Mouse (Mus musculus): ENCODE measurements around the gene Rundc1.
"Not testable (repeated sequence)": the region's sequence is repeated elsewhere in the genome, so short reads cannot be mapped to it uniquely, and the experiment has no call there.

Rundc1 gene

DNA sequence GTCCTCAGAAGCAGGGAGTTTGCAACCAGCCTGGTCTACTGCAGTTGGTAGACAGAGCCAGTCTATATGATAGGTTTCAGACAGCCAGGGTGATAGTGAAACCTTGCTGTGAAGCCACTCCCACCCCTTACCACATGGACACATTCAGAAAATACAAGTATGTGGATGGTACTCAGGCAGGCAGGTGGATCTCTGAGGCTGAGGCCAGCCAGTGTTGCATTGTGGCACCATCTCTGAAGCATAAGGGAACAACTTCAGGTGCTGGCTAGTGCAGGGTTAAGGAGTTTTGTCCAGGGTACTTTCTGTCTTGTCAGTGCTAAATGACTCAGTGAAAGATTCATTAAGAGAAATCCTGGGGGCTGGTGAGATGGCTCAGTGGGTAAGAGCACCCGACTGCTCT lies 21.4 kb downstream of the Rundc1 start:
- no peak for DNase-seq (ENCODE audit: low spot score)

DNA sequence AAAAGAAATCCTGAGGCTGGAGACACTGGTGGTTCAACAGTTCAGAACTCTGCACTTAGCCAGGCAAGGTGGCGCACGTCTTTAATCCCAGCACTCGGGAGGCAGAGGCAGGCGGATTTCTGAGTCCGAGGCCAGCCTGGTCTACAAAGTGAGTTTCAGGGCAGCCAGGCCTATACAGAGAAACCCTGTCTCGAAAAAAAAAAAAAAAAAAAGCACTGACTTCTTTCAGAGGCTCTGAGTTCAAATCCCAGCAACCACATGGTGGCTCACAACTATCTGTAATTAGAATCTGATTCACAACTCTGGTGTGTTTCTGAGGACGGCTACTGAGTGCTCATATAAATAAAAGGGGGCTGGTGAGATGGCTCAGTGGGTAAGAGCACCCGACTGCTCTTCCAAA lies 22.0 kb downstream of the Rundc1 start:
- not testable (repeated sequence) for DNase-seq (ENCODE audit: low spot score)

DNA sequence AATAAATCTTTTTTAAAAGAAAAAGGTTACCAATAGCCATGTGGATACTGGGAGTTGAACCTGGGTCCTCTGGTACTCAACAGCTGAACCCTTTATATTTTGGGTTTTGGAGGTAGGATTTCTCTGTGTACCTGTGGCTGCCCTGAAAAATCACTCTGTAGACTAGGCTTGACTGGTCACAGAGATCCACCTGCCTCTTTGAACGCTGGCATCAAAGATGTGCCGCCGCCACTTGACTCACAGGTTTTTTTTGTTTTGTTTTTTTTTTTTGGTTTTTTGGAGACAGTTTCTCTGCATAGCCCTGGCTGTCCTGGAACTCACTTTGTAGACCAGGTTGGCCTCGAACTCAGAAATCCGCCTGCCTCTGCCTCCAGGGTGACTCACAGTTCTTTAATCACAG lies 22.9 kb downstream of the Rundc1 start:
- DNase-seq (ENCODE audit: low spot score): no peak

DNA sequence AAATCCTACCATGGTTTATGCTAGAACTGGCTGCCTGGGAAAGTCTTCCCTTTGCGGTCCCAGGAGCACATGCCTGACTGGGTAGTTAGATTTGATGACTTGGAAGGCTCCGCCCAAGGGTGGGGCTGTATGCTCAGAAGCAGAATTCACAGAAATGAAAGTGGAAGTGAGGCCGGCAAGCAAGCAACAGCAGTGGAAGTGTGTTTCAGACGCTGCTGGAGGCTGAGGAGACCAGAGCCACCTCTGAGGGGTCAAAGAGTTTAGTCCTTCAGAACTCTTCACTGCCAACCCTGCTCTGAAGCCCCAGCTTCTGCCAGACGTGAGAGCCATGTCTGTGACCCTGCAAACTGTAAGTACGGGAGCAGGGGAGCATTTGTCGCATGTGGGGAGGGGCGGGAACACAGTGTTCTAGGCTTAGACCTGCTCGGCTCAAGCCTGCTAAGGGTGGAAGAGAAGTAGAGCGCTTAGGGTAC lies 23.4 kb downstream of the Rundc1 start, which contains the start of gene Ifi35:
Gene Ifi35 (plus strand): TSS at position 134 of the 473 bp plus-strand sequence.
- no peak for DNase-seq (ENCODE audit: low spot score)

DNA sequence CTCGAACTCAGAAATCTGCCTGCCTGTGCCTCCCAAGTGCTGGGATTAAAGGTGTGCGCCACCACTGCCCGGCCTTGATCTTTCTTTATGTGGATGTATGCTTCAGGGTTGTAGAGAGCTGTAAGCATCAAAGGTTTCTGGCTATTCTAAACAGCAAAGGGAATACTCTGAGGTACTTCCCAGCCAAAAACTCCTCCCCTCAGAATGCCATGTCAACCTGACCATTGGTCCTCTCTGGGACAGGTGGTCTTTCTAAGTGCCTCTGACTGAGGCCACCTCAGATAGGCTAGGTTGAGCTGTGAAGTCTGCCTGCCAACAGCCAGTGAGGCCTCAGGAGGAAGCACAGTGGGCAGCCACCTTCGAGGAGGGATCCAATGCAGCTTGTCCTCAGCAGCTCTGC lies 24.0 kb downstream of the Rundc1 start:
- DNase-seq (ENCODE audit: low spot score): no peak

DNA sequence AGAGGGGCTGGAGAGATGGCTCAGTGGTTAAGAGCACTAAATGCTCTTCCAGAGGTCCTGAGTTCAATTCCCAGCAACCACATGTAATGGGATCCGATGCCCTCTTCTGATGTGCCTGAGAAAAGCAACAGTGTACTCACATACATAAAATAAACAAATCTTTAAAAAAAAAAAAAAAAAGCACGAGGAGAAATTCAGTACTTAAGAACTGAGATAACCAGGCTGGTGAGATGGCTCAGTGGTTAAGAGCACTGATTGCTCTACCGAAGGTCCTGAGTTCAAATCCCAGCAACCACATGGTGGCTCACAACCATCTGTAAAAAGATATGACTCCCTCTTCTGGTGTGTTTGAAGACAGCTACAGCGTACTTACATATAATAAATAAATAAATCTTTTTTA lies 24.7 kb downstream of the Rundc1 start:
- not testable (repeated sequence) for DNase-seq (ENCODE audit: low spot score)

DNA sequence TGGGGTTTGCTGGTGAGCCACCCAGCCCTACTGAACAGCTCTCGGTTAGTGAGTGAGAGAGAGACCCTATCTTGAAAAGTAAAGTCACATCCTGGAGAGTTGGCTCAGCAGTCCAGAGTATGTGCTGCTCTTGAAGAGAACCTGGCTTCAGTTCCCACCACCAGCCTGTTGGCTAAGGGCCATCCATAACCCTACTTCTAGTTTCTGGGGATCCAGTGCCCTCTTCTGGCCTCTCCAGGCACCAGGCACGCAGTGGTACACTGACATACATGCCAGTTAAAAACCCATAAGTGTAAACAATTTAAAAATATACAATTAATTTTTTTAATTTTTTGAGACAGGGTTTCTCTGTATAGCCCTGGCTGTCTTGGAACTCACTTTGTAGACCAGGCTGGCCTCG lies 25.5 kb downstream of the Rundc1 start:
- no peak for DNase-seq (ENCODE audit: low spot score)

DNA sequence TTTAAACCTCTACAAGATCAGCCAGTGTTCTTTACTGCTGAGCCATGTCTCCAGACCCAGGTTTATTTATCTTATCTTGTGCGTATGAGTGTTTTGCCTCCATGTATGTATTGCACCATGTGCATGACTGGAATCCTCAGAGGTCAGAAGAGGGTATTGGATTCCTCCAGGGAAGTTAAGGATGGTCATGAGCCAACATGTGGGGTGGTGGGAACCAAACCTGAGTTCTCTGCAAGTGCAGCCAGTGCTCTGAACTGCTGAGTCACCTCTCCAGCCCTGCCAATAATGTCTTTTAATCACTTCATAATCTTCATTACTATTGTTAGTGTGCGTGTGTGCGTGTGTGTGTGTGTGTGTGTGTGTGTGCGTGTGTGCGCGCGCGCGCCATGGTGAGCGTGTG lies 26.7 kb downstream of the Rundc1 start:
- DNase-seq (ENCODE audit: low spot score): no peak

DNA sequence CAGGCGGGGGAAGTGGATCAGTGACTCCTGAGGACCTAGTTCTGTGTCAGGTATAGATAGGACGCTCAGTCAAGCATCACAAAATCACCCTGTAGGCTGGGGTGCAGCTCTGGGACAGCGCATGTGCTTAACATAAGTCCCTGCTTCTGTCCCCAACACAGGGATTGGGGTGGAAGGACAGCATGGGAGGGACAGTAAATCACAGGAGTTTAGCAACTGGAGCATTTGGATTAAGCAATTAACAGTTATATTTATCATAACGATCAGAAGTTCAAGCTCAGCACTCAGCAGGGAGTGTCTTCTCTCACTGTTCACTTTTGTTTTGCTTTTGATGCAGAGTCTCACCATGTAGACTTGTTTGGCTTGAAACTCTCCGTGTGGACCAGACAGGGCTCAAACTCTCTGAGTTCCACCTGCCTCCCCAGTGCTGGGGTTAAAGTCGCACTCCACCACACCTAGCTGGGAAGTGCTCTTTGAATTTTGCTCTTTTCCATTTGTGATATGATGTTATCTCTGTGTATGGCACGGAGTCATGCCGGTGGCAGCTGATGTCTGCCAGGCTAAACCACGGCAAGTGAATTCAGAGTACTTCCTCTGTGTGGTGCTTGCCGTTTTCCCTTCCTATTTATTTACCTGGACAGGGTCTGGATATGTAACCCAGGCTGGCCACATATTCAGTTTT lies 27.3 kb downstream of the Rundc1 start:
- no peak for DNase-seq (ENCODE audit: low spot score)

DNA sequence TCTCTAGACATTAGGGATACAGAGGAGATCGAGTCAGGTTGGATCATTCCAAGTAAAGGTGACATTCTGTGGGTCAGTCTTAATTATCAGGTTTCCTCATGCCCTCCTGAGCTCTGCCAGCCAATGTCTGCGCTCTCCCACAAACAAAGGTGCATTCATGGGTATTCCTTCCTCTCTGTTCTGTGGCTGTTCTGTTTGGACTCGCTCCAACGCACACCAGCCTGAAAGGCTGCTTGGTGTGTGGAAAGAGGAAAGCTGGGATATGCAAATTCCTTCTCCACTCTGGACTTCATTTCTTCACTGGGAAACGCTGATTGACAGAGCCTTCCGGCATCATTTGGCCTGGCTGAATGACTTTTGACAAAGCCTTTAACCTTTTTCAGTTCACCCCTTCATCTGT lies 29.8 kb downstream of the Rundc1 start:
- no peak for DNase-seq (ENCODE audit: low spot score)

DNA sequence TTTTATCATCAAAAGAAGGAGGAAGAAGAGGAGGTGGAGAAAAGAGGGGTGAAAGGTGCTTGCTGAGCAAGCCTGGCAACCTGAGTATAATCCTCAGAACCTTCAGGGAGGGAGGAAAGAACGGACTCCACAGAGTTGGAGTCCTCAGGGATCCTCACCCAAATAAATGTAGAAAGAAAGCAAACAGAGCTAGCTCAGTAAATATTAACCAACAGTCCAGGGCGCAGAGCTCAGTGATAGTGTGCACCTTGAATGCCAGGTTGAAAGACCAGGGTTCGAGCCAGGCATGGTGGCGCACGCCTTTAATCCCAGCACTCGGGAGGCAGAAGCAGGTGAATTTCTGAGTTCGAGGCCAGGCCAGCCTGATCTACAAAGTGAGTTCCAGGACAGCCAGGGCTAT lies 30.7 kb downstream of the Rundc1 start:
- no peak for DNase-seq (ENCODE audit: low spot score)

DNA sequence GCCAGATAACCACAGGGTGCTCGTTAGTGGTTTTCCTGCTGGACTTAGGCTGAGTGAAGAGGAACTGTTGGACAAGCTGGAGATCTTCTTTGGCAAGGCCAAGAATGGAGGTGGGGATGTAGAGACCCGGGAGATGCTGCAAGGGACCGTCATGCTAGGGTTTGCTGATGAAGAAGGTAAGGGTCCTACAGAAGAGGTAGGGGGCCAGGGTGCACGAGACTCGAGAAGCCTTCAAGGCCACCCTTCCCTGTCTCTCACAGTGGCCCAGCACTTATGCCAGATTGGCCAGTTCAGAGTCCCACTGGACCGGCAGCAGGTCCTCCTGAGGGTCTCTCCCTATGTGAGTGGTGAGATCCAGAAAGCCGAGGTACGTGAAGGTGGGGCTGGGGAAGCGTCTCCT lies 32.7 kb downstream of the Rundc1 start:
- no peak for DNase-seq (ENCODE audit: low spot score)

DNA sequence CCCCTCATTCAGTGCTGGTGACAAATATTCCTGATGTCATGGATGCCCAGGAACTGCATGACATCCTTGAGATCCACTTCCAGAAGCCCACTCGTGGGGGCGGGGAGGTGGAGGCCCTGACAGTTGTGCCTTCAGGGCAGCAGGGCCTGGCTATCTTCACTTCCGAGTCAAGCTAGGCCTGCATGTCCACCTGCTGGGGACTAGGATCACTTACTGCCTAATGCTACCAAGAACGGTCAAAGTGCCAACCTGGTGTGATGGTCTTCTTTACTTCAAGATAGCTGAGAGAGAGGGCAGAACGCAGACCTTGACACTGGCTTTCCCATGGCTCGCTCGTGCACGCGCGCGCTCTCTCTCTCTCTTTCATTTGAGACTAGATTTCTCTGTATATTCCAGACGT lies 33.3 kb downstream of the Rundc1 start:
- no peak for DNase-seq (ENCODE audit: low spot score)

DNA sequence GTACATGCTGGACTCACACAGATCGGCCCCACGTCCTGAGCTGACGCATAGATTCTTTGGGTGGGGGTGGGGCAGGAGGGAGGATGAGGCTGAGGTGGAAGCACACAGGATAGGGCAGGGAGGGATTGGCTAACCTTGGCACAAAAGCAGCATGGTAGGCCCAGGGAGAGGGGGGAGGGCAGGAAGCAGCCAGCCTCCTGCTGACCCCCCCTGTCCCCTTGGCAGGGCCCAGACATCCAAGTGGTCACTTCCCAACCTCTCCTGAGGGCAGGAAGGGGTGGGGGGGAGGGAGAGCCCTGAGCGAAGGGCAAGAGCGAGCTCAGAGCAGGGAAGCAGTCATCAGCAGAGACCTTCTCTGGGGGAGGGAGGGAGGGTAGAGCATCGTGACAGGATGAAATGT lies 34.8 kb downstream of the Rundc1 start:
- DNase-seq (ENCODE audit: low spot score): no peak

DNA sequence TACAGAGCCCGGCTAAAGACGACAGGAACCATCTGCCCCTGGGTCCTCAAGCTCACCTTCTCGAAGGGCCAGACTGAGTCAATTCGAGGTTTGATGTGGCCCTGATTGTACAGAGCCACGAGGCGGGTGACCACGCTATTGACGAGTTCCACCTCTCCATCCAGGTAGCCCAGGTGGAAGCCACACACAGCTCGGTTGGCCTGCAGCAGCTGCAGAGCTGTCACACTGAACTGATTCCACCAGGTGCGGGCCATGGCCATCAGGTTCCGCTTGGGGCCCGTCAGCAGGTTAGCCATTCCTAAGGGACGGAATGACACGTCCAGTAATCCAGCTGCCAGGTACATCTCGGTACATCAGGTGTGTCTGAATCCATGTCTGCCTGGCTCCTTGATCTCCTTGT lies 35.4 kb downstream of the Rundc1 start:
- no peak for DNase-seq (ENCODE audit: low spot score)

DNA sequence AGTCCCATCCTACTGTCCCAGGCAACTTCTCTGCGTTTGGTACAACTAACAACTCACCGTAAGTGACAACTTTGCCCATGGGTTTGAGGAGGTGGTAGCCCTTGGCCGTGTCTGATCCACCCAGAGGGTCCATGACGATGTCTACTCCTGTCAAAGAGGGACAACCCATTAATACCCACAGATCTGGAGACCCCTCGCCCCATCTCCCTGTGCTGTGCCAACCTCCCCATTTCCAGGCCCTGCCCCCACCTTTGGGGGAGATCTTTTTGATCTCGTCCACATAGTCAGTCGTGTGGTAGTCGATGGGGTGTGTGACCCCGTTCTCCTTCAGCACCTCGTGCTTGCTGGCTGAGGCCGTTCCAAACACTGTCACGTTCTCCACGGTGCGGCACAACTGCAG lies 37.3 kb downstream of the Rundc1 start:
- no peak for DNase-seq (ENCODE audit: low spot score)

DNA sequence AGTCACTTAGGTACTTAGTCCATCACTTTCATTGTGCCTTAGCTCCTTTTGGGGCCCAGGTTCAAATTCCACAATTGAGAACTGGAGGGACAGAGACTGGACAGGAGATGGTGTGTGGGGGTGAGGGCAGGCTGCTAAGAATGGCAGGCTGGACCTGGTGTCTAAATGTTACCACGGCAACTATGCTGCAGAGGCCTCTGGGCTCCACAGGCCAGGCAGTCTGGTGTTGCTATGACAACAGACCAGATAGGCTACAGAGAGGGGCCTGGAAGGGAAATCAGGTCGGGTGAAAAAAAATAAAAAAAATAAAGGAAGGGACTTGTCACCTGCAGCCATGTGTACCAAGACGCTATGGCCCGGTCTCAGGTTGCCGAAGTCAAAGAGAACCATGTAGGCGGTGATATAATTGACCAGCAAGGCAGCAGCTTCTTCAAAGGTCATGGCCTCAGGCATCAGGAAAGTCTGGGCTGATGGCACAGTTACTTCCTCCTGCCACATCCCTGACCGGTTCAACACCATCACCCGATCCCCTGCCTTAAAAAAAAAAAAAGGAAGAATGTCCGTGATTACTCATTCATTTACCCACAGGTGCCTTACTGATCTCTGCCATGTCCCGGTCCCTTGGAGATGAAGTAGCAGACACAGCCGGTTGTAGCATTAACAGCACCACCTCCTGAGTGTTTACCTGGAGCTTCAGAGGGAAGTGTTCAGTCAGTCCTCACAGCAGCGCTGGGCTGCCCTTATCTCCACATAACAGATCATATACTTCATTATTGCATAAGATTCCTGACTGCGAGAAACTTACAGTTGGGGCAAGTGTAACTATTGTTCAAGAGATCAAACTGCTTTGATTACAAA lies 37.9 kb downstream of the Rundc1 start:
- DNase-seq (ENCODE audit: low spot score): no peak

DNA sequence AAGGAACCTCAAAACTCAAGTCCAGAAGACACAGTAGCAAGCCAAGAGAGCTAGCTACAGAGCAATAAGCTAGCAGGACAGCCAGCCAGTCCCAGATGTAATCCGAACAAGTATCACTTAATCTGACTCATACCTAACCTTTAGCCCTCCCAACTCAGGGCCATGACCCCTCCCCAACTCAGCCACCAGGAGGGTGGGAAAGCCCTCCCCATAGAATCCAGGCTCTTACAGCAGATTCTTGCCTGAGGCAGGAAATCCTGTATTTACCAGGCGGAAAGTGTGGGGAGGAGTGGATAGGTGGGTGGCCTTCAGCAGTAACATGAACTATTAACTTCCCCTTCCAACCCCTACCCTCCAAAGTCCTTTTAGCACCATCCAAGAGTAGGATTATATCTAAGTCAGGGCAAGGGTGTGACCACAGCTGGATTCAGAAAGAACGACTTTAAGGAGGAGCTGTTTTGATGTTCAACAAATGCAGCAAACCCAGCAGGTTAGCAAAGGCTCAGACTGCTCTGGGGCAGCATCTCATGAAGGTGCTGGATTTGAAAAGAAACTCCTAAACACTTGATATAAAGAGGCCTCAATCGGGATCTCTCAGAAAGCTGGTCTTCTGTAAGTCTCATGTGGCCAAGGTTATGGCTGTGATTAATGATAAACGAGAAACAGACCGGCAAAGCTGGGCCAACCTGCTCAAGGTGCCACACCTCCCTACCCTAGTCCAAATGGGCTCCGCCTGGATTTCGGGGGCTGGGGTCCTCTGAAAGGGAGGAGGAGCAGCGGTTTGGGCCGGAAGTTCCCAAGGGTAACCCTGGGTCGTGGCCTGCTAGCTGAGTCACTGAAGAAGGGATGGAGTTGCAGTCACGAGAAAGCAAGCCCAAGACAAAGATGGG lies 39.6 kb downstream of the Rundc1 start, which contains the start of gene Rnd2:
Gene Rnd2 (plus strand): TSS at position 789 of the 890 bp plus-strand sequence.
- DNase-seq (ENCODE audit: low spot score): no peak

DNA sequence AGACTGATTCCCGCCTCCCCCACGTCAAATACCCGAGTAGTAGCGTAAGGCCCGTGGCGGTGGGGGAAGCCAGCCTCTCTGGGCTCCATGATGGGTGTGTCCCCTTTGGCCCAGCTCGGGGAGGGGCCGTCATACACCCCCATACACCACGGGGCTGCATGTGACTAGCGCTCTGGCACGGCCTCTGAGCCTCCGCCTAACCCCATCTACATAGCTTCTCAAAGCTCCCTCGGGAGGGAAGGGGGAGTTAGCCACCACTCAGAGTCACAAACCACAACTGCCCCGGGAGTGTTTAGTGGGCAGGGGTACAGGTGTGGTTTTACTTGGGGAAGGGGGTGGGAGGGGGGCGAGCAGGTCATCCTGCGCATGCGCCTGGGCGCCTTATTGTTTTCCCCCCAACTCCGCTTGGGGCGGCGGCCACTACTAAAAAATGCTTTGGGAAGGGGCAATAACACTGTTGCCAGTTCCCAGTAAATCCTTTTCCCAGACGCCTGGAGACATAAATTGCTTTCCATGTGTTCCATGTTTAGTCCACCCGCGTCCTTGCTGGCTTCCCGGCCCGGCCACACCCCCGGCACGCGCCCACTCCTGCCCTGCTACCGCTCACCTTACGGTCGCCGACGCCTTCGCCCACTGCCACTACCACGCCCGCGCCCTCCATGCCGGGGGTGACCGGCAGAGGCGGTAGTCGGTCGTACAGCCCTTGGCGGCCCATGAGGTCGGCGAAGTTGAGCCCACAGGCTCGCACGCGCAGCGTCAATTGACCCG lies 40.4 kb downstream of the Rundc1 start:
- DNase-seq (ENCODE audit: low spot score): no peak

DNA sequence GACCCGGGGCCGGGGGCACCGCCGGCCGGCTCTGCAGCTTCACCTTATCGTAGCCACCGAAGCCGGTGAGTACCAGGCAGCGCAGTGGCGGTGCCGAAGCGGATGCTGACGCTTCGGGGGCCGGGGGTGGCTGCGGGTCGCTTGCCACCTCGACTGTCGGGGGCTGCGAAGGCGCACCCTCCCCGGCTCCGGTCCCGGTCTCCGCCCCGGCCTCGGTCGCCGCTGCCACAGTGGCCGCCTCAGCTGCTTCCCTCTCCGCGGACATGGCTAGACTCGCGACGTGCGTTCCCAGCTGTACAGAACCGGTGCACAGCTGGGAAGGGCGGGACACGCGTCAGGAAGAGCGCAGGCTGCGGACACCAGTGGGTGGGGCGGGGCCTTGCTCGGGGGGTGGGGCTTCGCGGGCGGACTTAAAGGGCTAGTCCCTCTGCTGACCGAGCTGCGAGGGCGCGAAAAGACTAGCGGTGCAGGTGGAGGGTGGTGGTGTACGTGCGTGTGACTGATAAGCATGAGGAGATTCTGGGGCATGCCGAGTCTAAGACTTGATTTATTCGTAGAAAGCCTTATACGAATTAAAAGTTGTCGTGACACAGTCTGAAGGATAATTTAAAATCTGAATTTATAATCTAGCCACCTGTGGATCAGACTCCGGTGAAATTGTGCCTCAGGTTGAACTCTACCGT lies 41.1 kb downstream of the Rundc1 start, which contains the start of gene Vat1:
Gene Vat1 (minus strand): TSS at position 362 of the 683 bp plus-strand sequence.
- no peak for DNase-seq (ENCODE audit: low spot score)

DNA sequence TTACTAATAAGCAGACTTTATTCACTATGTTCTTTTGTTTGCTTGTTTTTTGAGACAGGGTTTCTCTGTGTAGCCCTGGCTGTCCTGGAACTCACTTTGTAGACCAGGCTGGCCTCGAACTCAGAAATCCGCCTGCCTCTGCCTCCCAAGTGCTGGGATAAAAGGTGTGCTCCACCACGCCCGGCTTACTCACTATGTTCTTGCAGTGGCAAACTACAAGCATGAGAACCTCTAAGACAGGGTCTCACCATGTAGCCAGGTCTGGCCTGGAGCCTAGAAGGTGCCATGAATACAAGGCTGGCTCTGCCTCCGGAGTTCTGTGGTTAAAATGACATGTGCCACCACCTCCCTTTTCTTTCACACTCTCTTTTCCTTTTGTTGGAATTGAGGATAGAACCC lies 41.7 kb downstream of the Rundc1 start:
- not testable (repeated sequence) for DNase-seq (ENCODE audit: low spot score)
